Mouse (Mus musculus) intestine, embryonic 16.5 days (tissue): ENCODE results near the gene Cdk2ap1. TPM values are rescaled to one million over a fixed set of nuclear protein-coding genes. Genes with fewer than 3 reads are reported as not detected.
"Not testable (repeated sequence)": the region's sequence is repeated elsewhere in the genome, so short reads cannot be mapped to it uniquely, and the experiment has no call there.

Experiments used
- ATAC-seq: fragments of 200-750 bp; cut with Nextera tagmentation; 2 replicates; pipeline ENCODE4 v1.8.0; 2017; ENCODE audit warnings: moderate TSS enrichment, moderate library complexity
- H3K27ac ChIP-seq: fragments of 300-500 bp; sonication (generic); 2 replicates; pipeline ENCODE4 v1.5.1; 2014; ENCODE audit warnings: mild to moderate bottlenecking, low read length
- H3K27me3 ChIP-seq: fragments of 300-500 bp; sonication (generic); replicated peaks from 2 replicates; pipeline ENCODE4 v1.6.1; 2014; ENCODE audit warnings: low read length, control low read depth, mixed read lengths; ENCODE audit not compliant: control insufficient read depth, insufficient read depth
- H3K36me3 ChIP-seq: fragments of 300-500 bp; sonication (generic); 2 replicates; pipeline ENCODE4 v1.6.1; 2014; ENCODE audit warnings: low read length, control low read depth; ENCODE audit not compliant: control insufficient read depth, insufficient read depth
- H3K4me1 ChIP-seq: fragments of 300-500 bp; sonication (generic); 2 replicates; pipeline ENCODE4 v1.6.1; 2014; ENCODE audit warnings: low read length, control low read depth, mixed read lengths; ENCODE audit not compliant: control insufficient read depth, insufficient read depth
- H3K4me2 ChIP-seq: fragments of 300-500 bp; sonication (generic); 2 replicates; pipeline ENCODE4 v1.6.1; 2014; ENCODE audit warnings: low read depth, low read length, control low read depth
- H3K4me3 ChIP-seq: fragments of 300-500 bp; sonication (generic); 2 replicates; pipeline ENCODE4 v1.5.1; 2014; ENCODE audit warnings: mild to moderate bottlenecking, low read length
- H3K9ac ChIP-seq: fragments of 300-500 bp; sonication (generic); 2 replicates; pipeline ENCODE4 v1.6.1; 2014; ENCODE audit warnings: low read depth, low read length
- H3K9me3 ChIP-seq: fragments of 300-500 bp; sonication (generic); 2 replicates; pipeline ENCODE4 v1.6.1; 2016; ENCODE audit warnings: low read length, control low read depth; ENCODE audit not compliant: control insufficient read depth
- WGBS: fragments of 180-500 bp; shearing (Covaris S2); extraction: QIAGEN DNeasy Blood & Tissue Kit; methylation state at CpG from one replicate; pipeline ENCODE4 v1.1.7; 2014; 5-methylcytosine and 5-hydroxymethylcytosine counted together
- polyA plus RNA-seq: library from polyadenylated mRNA; unstranded; fragments of >200 nt; fragmentation: Nextera tagmentation; extraction: Ambion mirVana; gene quantifications from 2 replicates; pipeline ENCODE4 v1.2.1, GENCODE M21; 2015

Cdk2ap1 gene
- polyA plus RNA-seq, 1 experiment from 2014 or later = 21.1 TPM

GRCm38 (mm10) chr5:124353011-124353725 is 9.7 kb downstream of the Cdk2ap1 start:
- H3K9me3 ChIP-seq = no peaks in the 10 kb centered on the region
- H3K4me3 ChIP-seq = peak overlapping the region; percentile 90
- H3K36me3 ChIP-seq = peaks cover 10% of the 10 kb centered on the region
- no peak for ATAC-seq
- H3K4me2 ChIP-seq = peak overlapping the region; percentile 96
- WGBS = under 1% methylated on average over 31 of the region's 32 CpGs
- no peaks in the 10 kb centered on the region for H3K27me3 ChIP-seq
- peak overlapping the region; percentile 99 for H3K9ac ChIP-seq
- peaks cover 20% of the 10 kb centered on the region for H3K4me1 ChIP-seq
- H3K27ac ChIP-seq = peak overlapping the region; percentile 96

- H3K4me2 ChIP-seq = peak overlapping the region; percentile 96
- H3K27ac ChIP-seq = peak overlapping the region; percentile 96
- H3K4me3 ChIP-seq = peak overlapping the region; percentile 90
- H3K4me1 ChIP-seq = peaks cover 20% of the 10 kb centered on the region
- WGBS = 1% methylated on average over 29 of the region's 30 CpGs
- H3K27me3 ChIP-seq = no peaks in the 10 kb centered on the region
- H3K9me3 ChIP-seq = no peaks in the 10 kb centered on the region
- H3K36me3 ChIP-seq = peaks cover 13% of the 10 kb centered on the region
- ATAC-seq = peak; percentile 89
- H3K9ac ChIP-seq = peak overlapping the region; percentile 99
Observed at GRCm38 (mm10) chr5:124352141-124352920, 10.6 kb downstream of the Cdk2ap1 start.

- Histone ChIP-seq H3K4me3 (peak overlapping the region; percentile 90), H3K4me2 (peak overlapping the region; percentile 96), H3K36me3 (peaks cover 13% of the 10 kb centered on the region), H3K27ac (peak overlapping the region; percentile 96), H3K4me1 (peaks cover 20% of the 10 kb centered on the region), H3K27me3 (no peaks in the 10 kb centered on the region), H3K9me3 (no peaks in the 10 kb centered on the region), H3K9ac (peak overlapping the region; percentile 99)
- ATAC-seq = no peak
- WGBS = 40% methylated on average over 3 of the region's 3 CpGs
Observed at GRCm38 (mm10) chr5:124351604-124352003, 11.3 kb downstream of the Cdk2ap1 start.

- H3K27ac ChIP-seq = peak overlapping the region; percentile 96
- peaks cover 16% of the 10 kb centered on the region for H3K36me3 ChIP-seq
- H3K9me3 ChIP-seq = no peaks in the 10 kb centered on the region
- H3K27me3 ChIP-seq = no peaks in the 10 kb centered on the region
- ATAC-seq = peak; percentile 28
- peak overlapping the region; percentile 96 for H3K4me2 ChIP-seq
- H3K4me3 ChIP-seq = peak overlapping the region; percentile 90
- WGBS = 13% methylated on average over 7 of the region's 7 CpGs
- peaks cover 20% of the 10 kb centered on the region for H3K4me1 ChIP-seq
- peak overlapping the region; percentile 99 for H3K9ac ChIP-seq
Observed at GRCm38 (mm10) chr5:124351111-124351560, 11.7 kb downstream of the Cdk2ap1 start.

- peaks cover 20% of the 10 kb centered on the region for H3K4me1 ChIP-seq
- no peak overlapping the region; the same call in 1 of the 2 replicates for H3K4me2 ChIP-seq
- peaks cover 17% of the 10 kb centered on the region for H3K36me3 ChIP-seq
- H3K4me3 ChIP-seq = no peak overlapping the region
- H3K27ac ChIP-seq = peak overlapping the region; percentile 37
- H3K9me3 ChIP-seq = no peaks in the 10 kb centered on the region
- 80% methylated on average over 2 of the region's 2 CpGs for WGBS
- H3K27me3 ChIP-seq = no peaks in the 10 kb centered on the region
- no peak overlapping the region for H3K9ac ChIP-seq
- ATAC-seq = no peak
Observed at GRCm38 (mm10) chr5:124350350-124350749, 12.5 kb downstream of the Cdk2ap1 start.

GRCm38 (mm10) chr5:124349196-124349595 is 13.7 kb downstream of the Cdk2ap1 start:
- H3K4me2 ChIP-seq = no peak overlapping the region
- H3K36me3 ChIP-seq = peaks cover 17% of the 10 kb centered on the region
- H3K9ac ChIP-seq = no peak overlapping the region
- H3K4me3 ChIP-seq = no peak overlapping the region
- 86% methylated on average over 17 of the region's 17 CpGs for whole genome bisulfite sequencing
- peaks cover 20% of the 10 kb centered on the region for H3K4me1 ChIP-seq
- H3K27me3 ChIP-seq = no peaks in the 10 kb centered on the region
- H3K9me3 ChIP-seq = no peaks in the 10 kb centered on the region
- no peak overlapping the region for H3K27ac ChIP-seq
- ATAC-seq = no peak

- WGBS = 72% methylated on average over 8 of the region's 8 CpGs
- no peak for ATAC-seq
- peaks cover 1% of the 10 kb centered on the region for H3K4me1 ChIP-seq
- no peak overlapping the region for H3K4me2 ChIP-seq
- no peaks in the 10 kb centered on the region for H3K27me3 ChIP-seq
- no peak overlapping the region for H3K4me3 ChIP-seq
- no peaks in the 10 kb centered on the region for H3K9me3 ChIP-seq
- no peak overlapping the region for H3K27ac ChIP-seq
- no peak overlapping the region for H3K9ac ChIP-seq
- peaks cover 4% of the 10 kb centered on the region; the same call in 1 of the 2 replicates for H3K36me3 ChIP-seq
Observed at GRCm38 (mm10) chr5:124342897-124343296, 20.0 kb downstream of the Cdk2ap1 start.

- not testable (repeated sequence) for H3K36me3 ChIP-seq, H3K4me3 ChIP-seq, H3K9me3 ChIP-seq, H3K27ac ChIP-seq, H3K27me3 ChIP-seq, H3K4me1 ChIP-seq, H3K9ac ChIP-seq, H3K4me2 ChIP-seq
- WGBS = 65% methylated on average over 6 of the region's 6 CpGs
- peak; percentile 53 for ATAC-seq
Observed at GRCm38 (mm10) chr5:124341753-124342339, 21.0 kb downstream of the Cdk2ap1 start.

- no peak overlapping the region for H3K27ac ChIP-seq
- WGBS = 89% methylated on average over 8 of the region's 8 CpGs
Observed at GRCm38 (mm10) chr5:124338791-124339190, 24.1 kb downstream of the Cdk2ap1 start.

More at GRCm38 (mm10) chr5:124338791-124339190, 24.1 kb downstream of the Cdk2ap1 start:
- Histone ChIP-seq H3K9ac (no peak overlapping the region), H3K4me1 (peaks cover 7% of the 10 kb centered on the region), H3K4me3 (no peak overlapping the region), H3K4me2 (no peak overlapping the region), H3K9me3 (no peaks in the 10 kb centered on the region), H3K36me3 (no peaks in the 10 kb centered on the region), H3K27me3 (no peaks in the 10 kb centered on the region)
- ATAC-seq = no peak
